Mouse (Mus musculus): ENCODE measurements at regions not wholly inside any gene's neighbourhood (a gene's known extent, or its start where the extent isn't known, plus 50 kb on each side); places are given as distances from the start of the nearest gene placed in this dataset.

- CTCF ChIA-PET: no interaction called here
- POLR2A ChIA-PET: interaction anchor here in 1 of 4 experiments (0.7 kb wide), 1 partner anchor 12 kb away, joined by 3 read pairs; no protein-coding TSS in a partner anchor
These were observed 180.4 kb upstream of the Tle1 start for GRCm38 (mm10) chr4:72381116-72381515.

GRCm38 (mm10) chr4:72379515-72379914, 178.8 kb upstream of the Tle1 start:
- CTCF ChIA-PET: no interaction called here
- POLR2A ChIA-PET: no interaction called here

GRCm38 (mm10) chr4:72379011-72379410, 178.3 kb upstream of the Tle1 start:
- CTCF ChIA-PET: no interaction called here
- POLR2A ChIA-PET: no interaction called here

GRCm38 (mm10) chr4:72377520-72377919, 176.8 kb upstream of the Tle1 start:
- CTCF ChIA-PET: no interaction called here
- POLR2A ChIA-PET: no interaction called here

GRCm38 (mm10) chr4:72351985-72352384, 151.3 kb upstream of the Tle1 start:
- ChIA-PET POLR2A (no interaction called here), CTCF (no interaction called here)

- POLR2A ChIA-PET: no interaction called here
- CTCF ChIA-PET: no interaction called here
These were observed 131.2 kb upstream of the Tle1 start for GRCm38 (mm10) chr4:72331882-72332281.

GRCm38 (mm10) chr4:72329026-72329390, 128.3 kb upstream of the Tle1 start:
- ChIA-PET POLR2A (no interaction called here), CTCF (no interaction called here)

- POLR2A ChIA-PET: no interaction called here
- CTCF ChIA-PET: no interaction called here
These were observed 127.7 kb upstream of the Tle1 start for GRCm38 (mm10) chr4:72328282-72329025.

GRCm38 (mm10) chr4:72324913-72325312, 124.2 kb upstream of the Tle1 start:
- CTCF ChIA-PET: no interaction called here

GRCm38 (mm10) chr4:72285112-72285675, 84.5 kb upstream of the Tle1 start:
- ChIA-PET CTCF (no interaction called here), POLR2A (no interaction called here)

More at GRCm38 (mm10) chr4:72324913-72325312, 124.2 kb upstream of the Tle1 start:
- POLR2A ChIA-PET: interaction anchor here in 1 of 4 experiments (0.9 kb wide), 1 partner anchor 15 kb away, joined by 3 read pairs; no protein-coding TSS in a partner anchor

GRCm38 (mm10) chr4:72250531-72250930, 49.8 kb upstream of the Tle1 start:
- POLR2A ChIA-PET: no interaction called here

More at GRCm38 (mm10) chr4:72250531-72250930, 49.8 kb upstream of the Tle1 start:
- CTCF ChIA-PET: no interaction called here

Measured in embryonic stem cell, embryonic (primary cell).